Mouse (Mus musculus): ENCODE results near the gene Mutyh.

GRCm38 (mm10) chr4:116840841-116841240 is 33.3 kb downstream of the Mutyh start:
- TF ChIP-seq CTCF (IDR thresholded peaks at IDR 0.05; ENCODE audit: control insufficient read depth, insufficient read depth, insufficient read length) (no peak), USF1 (IDR thresholded peaks at IDR 0.05; ENCODE audit: low read depth) (no peak), MAX (IDR thresholded peaks at IDR 0.05) (no peak), CEBPB (IDR thresholded peaks at IDR 0.05; ENCODE audit: low read depth) (no peak)

All from C2C12 (cell line).